Mouse (Mus musculus): Measurements from ENCODE around the gene Vipr1. TPM values are rescaled to one million over a fixed set of nuclear protein-coding genes. Genes with fewer than 3 reads are reported as not detected.

Gene Vipr1
- polyA plus RNA-seq, 1 experiment from 2014 or later: 0.51 TPM

- Histone ChIP-seq H3K4me1 (replicated peaks) (0 out of 2 replicates have a peak, but pooled peaks cover 6% of the 10 kb centered on the region), H3K4me2 (no peak overlapping the region), H3K27me3 (no peaks in the 10 kb centered on the region), H3K9me3 (no peaks in the 10 kb centered on the region), H3K9ac (no peak overlapping the region), H3K27ac (no peak overlapping the region), H3K36me3 (no peaks in the 10 kb centered on the region), H3K4me3 (no peak overlapping the region)
- 78% methylated on average over 6 of the region's 6 CpGs for WGBS
- ATAC-seq (ENCODE audit: low FRiP score): no peak
Observed at GRCm38 (mm10) chr9:121609381-121609780, 33.1 kb upstream of the Vipr1 start.

GRCm38 (mm10) chr9:121613192-121613591, 29.3 kb upstream of the Vipr1 start:
- Histone ChIP-seq H3K27me3 (no peaks in the 10 kb centered on the region), H3K36me3 (no peaks in the 10 kb centered on the region), H3K9ac (no peak overlapping the region), H3K27ac (no peak overlapping the region), H3K4me1 (replicated peaks) (0 out of 2 replicates have a peak, but pooled peaks cover 6% of the 10 kb centered on the region), H3K4me2 (no peak overlapping the region), H3K4me3 (no peak overlapping the region), H3K9me3 (no peaks in the 10 kb centered on the region)
- WGBS: 65% methylated on average over 4 of the region's 5 CpGs
- no peak for ATAC-seq (ENCODE audit: low FRiP score)

GRCm38 (mm10) chr9:121614241-121614757, 28.2 kb upstream of the Vipr1 start:
- Histone ChIP-seq H3K4me3 (no peak overlapping the region), H3K4me2 (no peak overlapping the region), H3K9me3 (no peaks in the 10 kb centered on the region), H3K27me3 (no peaks in the 10 kb centered on the region), H3K4me1 (replicated peaks) (0 out of 2 replicates have a peak, but pooled peaks cover 6% of the 10 kb centered on the region), H3K27ac (no peak overlapping the region), H3K36me3 (no peaks in the 10 kb centered on the region), H3K9ac (no peak overlapping the region)
- ATAC-seq (ENCODE audit: low FRiP score): no peak

- Histone ChIP-seq H3K9ac (no peak overlapping the region), H3K4me2 (no peak overlapping the region), H3K4me1 (replicated peaks) (0 out of 2 replicates have a peak, but pooled peaks cover 6% of the 10 kb centered on the region), H3K27ac (no peak overlapping the region), H3K27me3 (no peaks in the 10 kb centered on the region), H3K9me3 (no peaks in the 10 kb centered on the region), H3K4me3 (no peak overlapping the region), H3K36me3 (no peaks in the 10 kb centered on the region)
- ATAC-seq (ENCODE audit: low FRiP score): no peak
- WGBS: 70% methylated on average over 3 of the region's 3 CpGs
Observed at GRCm38 (mm10) chr9:121616471-121616870, 26.0 kb upstream of the Vipr1 start.

GRCm38 (mm10) chr9:121619441-121619840, 23.1 kb upstream of the Vipr1 start:
- no peak overlapping the region for H3K27ac ChIP-seq
- no peak overlapping the region for H3K9ac ChIP-seq
- H3K27me3 ChIP-seq: no peaks in the 10 kb centered on the region
- H3K36me3 ChIP-seq: no peaks in the 10 kb centered on the region
- no peak for ATAC-seq (ENCODE audit: low FRiP score)
- WGBS: 66% methylated on average over 7 of the region's 7 CpGs
- H3K4me2 ChIP-seq: no peak overlapping the region
- no peaks in the 10 kb centered on the region for H3K4me1 ChIP-seq (replicated peaks)
- H3K4me3 ChIP-seq: no peak overlapping the region
- no peaks in the 10 kb centered on the region for H3K9me3 ChIP-seq

GRCm38 (mm10) chr9:121623235-121623634, 19.3 kb upstream of the Vipr1 start:
- H3K4me3 ChIP-seq: no peak overlapping the region
- H3K4me2 ChIP-seq: no peak overlapping the region
- H3K36me3 ChIP-seq: no peaks in the 10 kb centered on the region
- H3K9ac ChIP-seq: no peak overlapping the region
- no peaks in the 10 kb centered on the region for H3K4me1 ChIP-seq (replicated peaks)
- no peaks in the 10 kb centered on the region for H3K27me3 ChIP-seq
- no peak for ATAC-seq (ENCODE audit: low FRiP score)
- 93% methylated on average over 4 of the region's 4 CpGs for WGBS
- no peak overlapping the region for H3K27ac ChIP-seq
- H3K9me3 ChIP-seq: no peaks in the 10 kb centered on the region

GRCm38 (mm10) chr9:121624920-121625319, 17.6 kb upstream of the Vipr1 start:
- WGBS: 91% methylated on average over 2 of the region's 2 CpGs
- Histone ChIP-seq H3K4me1 (replicated peaks) (no peaks in the 10 kb centered on the region), H3K27me3 (no peaks in the 10 kb centered on the region), H3K9ac (no peak overlapping the region), H3K27ac (no peak overlapping the region), H3K4me2 (no peak overlapping the region), H3K9me3 (no peaks in the 10 kb centered on the region), H3K36me3 (no peaks in the 10 kb centered on the region), H3K4me3 (no peak overlapping the region)
- no peak for ATAC-seq (ENCODE audit: low FRiP score)

GRCm38 (mm10) chr9:121630627-121631026, 11.9 kb upstream of the Vipr1 start:
- H3K4me1 ChIP-seq (replicated peaks): no peaks in the 10 kb centered on the region
- no peak overlapping the region for H3K9ac ChIP-seq
- H3K9me3 ChIP-seq: no peaks in the 10 kb centered on the region
- no peak for ATAC-seq (ENCODE audit: low FRiP score)
- H3K36me3 ChIP-seq: no peaks in the 10 kb centered on the region
- H3K27me3 ChIP-seq: 0 out of 2 replicates have a peak, but pooled peaks cover 5% of the 10 kb centered on the region
- H3K4me2 ChIP-seq: no peak overlapping the region
- H3K27ac ChIP-seq: no peak overlapping the region
- WGBS: 85% methylated on average over 1 of the region's 1 CpGs
- no peak overlapping the region for H3K4me3 ChIP-seq

GRCm38 (mm10) chr9:121631946-121632345, 10.6 kb upstream of the Vipr1 start:
- no peak overlapping the region for H3K27ac ChIP-seq
- WGBS: 66% methylated on average over 4 of the region's 4 CpGs
- no peaks in the 10 kb centered on the region for H3K9me3 ChIP-seq
- no peaks in the 10 kb centered on the region for H3K36me3 ChIP-seq
- ATAC-seq (ENCODE audit: low FRiP score): no peak
- H3K4me1 ChIP-seq (replicated peaks): no peaks in the 10 kb centered on the region
- no peak overlapping the region for H3K4me3 ChIP-seq
- peaks cover 12% of the 10 kb centered on the region; the same call in 1 of the 2 replicates for H3K27me3 ChIP-seq
- no peak overlapping the region for H3K4me2 ChIP-seq
- H3K9ac ChIP-seq: no peak overlapping the region

GRCm38 (mm10) chr9:121632891-121633290, 9.6 kb upstream of the Vipr1 start:
- Histone ChIP-seq H3K9ac (no peak overlapping the region), H3K36me3 (no peaks in the 10 kb centered on the region), H3K4me3 (no peak overlapping the region), H3K27ac (no peak overlapping the region), H3K4me1 (replicated peaks) (no peaks in the 10 kb centered on the region), H3K9me3 (no peaks in the 10 kb centered on the region), H3K4me2 (no peak overlapping the region), H3K27me3 (peaks cover 17% of the 10 kb centered on the region; the same call in 1 of the 2 replicates)
- 83% methylated on average over 10 of the region's 10 CpGs for WGBS
- ATAC-seq (ENCODE audit: low FRiP score): no peak

GRCm38 (mm10) chr9:121633306-121633705, 9.2 kb upstream of the Vipr1 start:
- no peaks in the 10 kb centered on the region for H3K4me1 ChIP-seq (replicated peaks)
- H3K27ac ChIP-seq: no peak overlapping the region
- H3K27me3 ChIP-seq: peaks cover 17% of the 10 kb centered on the region; the same call in 1 of the 2 replicates
- no peak overlapping the region for H3K9ac ChIP-seq
- H3K4me2 ChIP-seq: no peak overlapping the region
- no peaks in the 10 kb centered on the region for H3K36me3 ChIP-seq
- H3K4me3 ChIP-seq: no peak overlapping the region
- 85% methylated on average over 6 of the region's 6 CpGs for WGBS
- H3K9me3 ChIP-seq: no peaks in the 10 kb centered on the region
- ATAC-seq (ENCODE audit: low FRiP score): no peak

GRCm38 (mm10) chr9:121635835-121636576, 6.5 kb upstream of the Vipr1 start:
- peaks cover 44% of the 10 kb centered on the region for H3K27me3 ChIP-seq
- no peaks in the 10 kb centered on the region for H3K36me3 ChIP-seq
- no peak overlapping the region for H3K27ac ChIP-seq
- no peak for ATAC-seq (ENCODE audit: low FRiP score)
- peaks cover 4% of the 10 kb centered on the region for H3K4me1 ChIP-seq (replicated peaks)
- WGBS: 68% methylated on average over 7 of the region's 7 CpGs
- no peaks in the 10 kb centered on the region for H3K9me3 ChIP-seq
- no peak overlapping the region for H3K4me2 ChIP-seq
- H3K9ac ChIP-seq: no peak overlapping the region
- H3K4me3 ChIP-seq: no peak overlapping the region

- Histone ChIP-seq H3K4me3 (no peak overlapping the region), H3K9me3 (no peaks in the 10 kb centered on the region), H3K27me3 (peaks cover 80% of the 10 kb centered on the region), H3K27ac (no peak overlapping the region), H3K9ac (no peak overlapping the region), H3K36me3 (no peaks in the 10 kb centered on the region), H3K4me1 (replicated peaks) (peaks cover 26% of the 10 kb centered on the region), H3K4me2 (no peak overlapping the region)
- no peak for ATAC-seq (ENCODE audit: low FRiP score)
- WGBS: 51% methylated on average over 16 of the region's 16 CpGs
Observed at GRCm38 (mm10) chr9:121639790-121640189, 2.7 kb upstream of the Vipr1 start.
